Mouse (Mus musculus) thymus, postnatal 14 days (tissue): ENCODE results near the gene Gm49369.

Source experiments
- DNase-seq: peaks from one replicate; pipeline ENCODE4 v3.0.0; 2021

The Gm49369 gene

GRCm38 (mm10) chr7:142393191-142393590 lies 10.7 kb upstream of the Gm49369 start:
- DNase-seq = peak; percentile 34

- no peak for DNase-seq
Measured at GRCm38 (mm10) chr7:142391609-142392008, 9.1 kb upstream of the Gm49369 start.

GRCm38 (mm10) chr7:142391108-142391507 lies 8.6 kb upstream of the Gm49369 start:
- DNase-seq = no peak

GRCm38 (mm10) chr7:142389961-142390650 lies 7.6 kb upstream of the Gm49369 start:
- no peak for DNase-seq

GRCm38 (mm10) chr7:142388740-142389139 lies 6.3 kb upstream of the Gm49369 start:
- no peak for DNase-seq

- DNase-seq = no peak
Measured at GRCm38 (mm10) chr7:142388198-142388597, 5.7 kb upstream of the Gm49369 start.

- peak; percentile 94 for DNase-seq
Measured at GRCm38 (mm10) chr7:142387419-142388148, 5.1 kb upstream of the Gm49369 start, which contains the start of gene Ctsd. Gene Ctsd (minus strand): TSS chr7:142388038.

GRCm38 (mm10) chr7:142386621-142387201 lies 4.2 kb upstream of the Gm49369 start:
- peak; percentile 46 for DNase-seq

- DNase-seq = no peak
Measured at GRCm38 (mm10) chr7:142385742-142386403, 3.4 kb upstream of the Gm49369 start.

- DNase-seq = no peak
Measured at GRCm38 (mm10) chr7:142384306-142384705, 1.8 kb upstream of the Gm49369 start.

- DNase-seq = peak; percentile 85
Measured at GRCm38 (mm10) chr7:142381175-142381574, 1.3 kb downstream of the Gm49369 start.

- DNase-seq = peak; percentile 76
Measured at GRCm38 (mm10) chr7:142379186-142379585, 3.3 kb downstream of the Gm49369 start.

GRCm38 (mm10) chr7:142377233-142377925 lies 5.1 kb downstream of the Gm49369 start:
- no peak for DNase-seq

GRCm38 (mm10) chr7:142376096-142376495 lies 6.4 kb downstream of the Gm49369 start:
- DNase-seq = no peak

- DNase-seq = no peak
Measured at GRCm38 (mm10) chr7:142375261-142375724, 7.2 kb downstream of the Gm49369 start.

- DNase-seq = no peak
Measured at GRCm38 (mm10) chr7:142374413-142375015, 8.0 kb downstream of the Gm49369 start.

GRCm38 (mm10) chr7:142373641-142374412 lies 8.6 kb downstream of the Gm49369 start, which contains the start of gene Ifitm10:
Gene Ifitm10 (minus strand): TSS chr7:142373753.
- DNase-seq = no peak

- no peak for DNase-seq
Measured at GRCm38 (mm10) chr7:142373039-142373438, 9.4 kb downstream of the Gm49369 start.

- DNase-seq = peak; percentile 64
Measured at GRCm38 (mm10) chr7:142371768-142372661, 10.5 kb downstream of the Gm49369 start.

- peak; percentile 32 for DNase-seq
Measured at GRCm38 (mm10) chr7:142371398-142371767, 11.1 kb downstream of the Gm49369 start.
